Mouse (Mus musculus): ENCODE data around the gene Tdrd7. TPM values are rescaled to one million over a fixed set of nuclear protein-coding genes. Genes with fewer than 3 reads are reported as not detected.

Tdrd7 gene
- polyA plus RNA-seq, 1 experiment from 2014 or later = 19.2 TPM

- H3K4me2 ChIP-seq = peak overlapping the region; percentile 79
- H3K36me3 ChIP-seq (ENCODE audit: control insufficient read depth, insufficient read depth, low read length) = no peaks in the 10 kb centered on the region
- H3K4me1 ChIP-seq (ENCODE audit: control insufficient read depth, insufficient read depth, low read length) = peaks cover 55% of the 10 kb centered on the region
- no peaks in the 10 kb centered on the region for H3K9me3 ChIP-seq (replicated peaks; ENCODE audit: control insufficient read depth, low read length)
- H3K4me3 ChIP-seq (ENCODE audit: low read depth, low read length) = peak overlapping the region; percentile 85
- peak overlapping the region; percentile 82 for H3K9ac ChIP-seq (ENCODE audit: low read depth, low read length)
- ATAC-seq (replicated peaks; ENCODE audit: insufficient number of reproducible peaks, low FRiP score, low TSS enrichment) = peak; percentile 36
- WGBS (ENCODE audit: insufficient replicate concordance) = 5% methylated on average over 7 of the region's 7 CpGs
- peak overlapping the region; percentile 100 for H3K27ac ChIP-seq (ENCODE audit: low read depth, low read length)
- peaks cover 20% of the 10 kb centered on the region; the same call in 1 of the 2 replicates for H3K27me3 ChIP-seq (ENCODE audit: control insufficient read depth, insufficient read depth, low read length)
Measured at GRCm38 (mm10) chr4:46041761-46042504, 76.8 kb downstream of the Tdrd7 start.

- H3K9ac ChIP-seq (ENCODE audit: low read depth, low read length) = peak overlapping the region; percentile 82
- peak overlapping the region; percentile 100 for H3K27ac ChIP-seq (ENCODE audit: low read depth, low read length)
- peaks cover 59% of the 10 kb centered on the region for H3K4me1 ChIP-seq (ENCODE audit: control insufficient read depth, insufficient read depth, low read length)
- no peaks in the 10 kb centered on the region for H3K9me3 ChIP-seq (replicated peaks; ENCODE audit: control insufficient read depth, low read length)
- peaks cover 19% of the 10 kb centered on the region; the same call in 1 of the 2 replicates for H3K27me3 ChIP-seq (ENCODE audit: control insufficient read depth, insufficient read depth, low read length)
- H3K36me3 ChIP-seq (ENCODE audit: control insufficient read depth, insufficient read depth, low read length) = no peaks in the 10 kb centered on the region
- 16% methylated on average over 5 of the region's 5 CpGs for WGBS (ENCODE audit: insufficient replicate concordance)
- ATAC-seq (replicated peaks; ENCODE audit: insufficient number of reproducible peaks, low FRiP score, low TSS enrichment) = peak; percentile 38
- H3K4me3 ChIP-seq (ENCODE audit: low read depth, low read length) = peak overlapping the region; percentile 85
- H3K4me2 ChIP-seq = peak overlapping the region; percentile 79
Measured at GRCm38 (mm10) chr4:46042505-46042850, 77.3 kb downstream of the Tdrd7 start.

- Histone ChIP-seq H3K4me3 (ENCODE audit: low read depth, low read length) (peak overlapping the region; percentile 85), H3K9ac (ENCODE audit: low read depth, low read length) (peak overlapping the region; percentile 58), H3K4me2 (peak overlapping the region; percentile 79), H3K27me3 (ENCODE audit: control insufficient read depth, insufficient read depth, low read length) (peaks cover 12% of the 10 kb centered on the region; the same call in 1 of the 2 replicates), H3K9me3 (replicated peaks; ENCODE audit: control insufficient read depth, low read length) (no peaks in the 10 kb centered on the region), H3K36me3 (ENCODE audit: control insufficient read depth, insufficient read depth, low read length) (no peaks in the 10 kb centered on the region), H3K27ac (ENCODE audit: low read depth, low read length) (peak overlapping the region; percentile 100), H3K4me1 (ENCODE audit: control insufficient read depth, insufficient read depth, low read length) (peaks cover 54% of the 10 kb centered on the region)
- WGBS (ENCODE audit: insufficient replicate concordance) = 50% methylated on average over 8 of the region's 8 CpGs
- ATAC-seq (replicated peaks; ENCODE audit: insufficient number of reproducible peaks, low FRiP score, low TSS enrichment) = no peak
Measured at GRCm38 (mm10) chr4:46043361-46043760, 78.2 kb downstream of the Tdrd7 start.

- no peak for ATAC-seq (replicated peaks; ENCODE audit: insufficient number of reproducible peaks, low FRiP score, low TSS enrichment)
- Histone ChIP-seq H3K4me3 (ENCODE audit: low read depth, low read length) (no peak overlapping the region), H3K27ac (ENCODE audit: low read depth, low read length) (no peak overlapping the region), H3K4me1 (ENCODE audit: control insufficient read depth, insufficient read depth, low read length) (peaks cover 25% of the 10 kb centered on the region), H3K4me2 (no peak overlapping the region), H3K27me3 (ENCODE audit: control insufficient read depth, insufficient read depth, low read length) (no peaks in the 10 kb centered on the region), H3K36me3 (ENCODE audit: control insufficient read depth, insufficient read depth, low read length) (peaks cover 4% of the 10 kb centered on the region; the same call in 1 of the 2 replicates), H3K9me3 (replicated peaks; ENCODE audit: control insufficient read depth, low read length) (no peaks in the 10 kb centered on the region), H3K9ac (ENCODE audit: low read depth, low read length) (no peak overlapping the region)
- WGBS (ENCODE audit: insufficient replicate concordance) = 66% methylated on average over 4 of the region's 4 CpGs
Measured at GRCm38 (mm10) chr4:46047971-46048370, 82.8 kb downstream of the Tdrd7 start.

- H3K4me1 ChIP-seq (ENCODE audit: control insufficient read depth, insufficient read depth, low read length) = peaks cover 24% of the 10 kb centered on the region
- H3K27ac ChIP-seq (ENCODE audit: low read depth, low read length) = no peak overlapping the region
- H3K9me3 ChIP-seq (replicated peaks; ENCODE audit: control insufficient read depth, low read length) = no peaks in the 10 kb centered on the region
- peaks cover 4% of the 10 kb centered on the region; the same call in 1 of the 2 replicates for H3K36me3 ChIP-seq (ENCODE audit: control insufficient read depth, insufficient read depth, low read length)
- 82% methylated on average over 7 of the region's 7 CpGs for WGBS (ENCODE audit: insufficient replicate concordance)
- no peak overlapping the region for H3K9ac ChIP-seq (ENCODE audit: low read depth, low read length)
- no peak overlapping the region for H3K4me2 ChIP-seq
- no peaks in the 10 kb centered on the region for H3K27me3 ChIP-seq (ENCODE audit: control insufficient read depth, insufficient read depth, low read length)
- H3K4me3 ChIP-seq (ENCODE audit: low read depth, low read length) = no peak overlapping the region
- no peak for ATAC-seq (replicated peaks; ENCODE audit: insufficient number of reproducible peaks, low FRiP score, low TSS enrichment)
Measured at GRCm38 (mm10) chr4:46048418-46048817, 83.3 kb downstream of the Tdrd7 start.

GRCm38 (mm10) chr4:46053323-46054107 is 88.4 kb downstream of the Tdrd7 start:
- ATAC-seq (replicated peaks; ENCODE audit: insufficient number of reproducible peaks, low FRiP score, low TSS enrichment) = no peak
- Histone ChIP-seq H3K27ac (ENCODE audit: low read depth, low read length) (no peak overlapping the region), H3K36me3 (ENCODE audit: control insufficient read depth, insufficient read depth, low read length) (peaks cover 9% of the 10 kb centered on the region; the same call in 1 of the 2 replicates), H3K9me3 (replicated peaks; ENCODE audit: control insufficient read depth, low read length) (peaks cover 4% of the 10 kb centered on the region; the same call in 1 of the 2 replicates), H3K9ac (ENCODE audit: low read depth, low read length) (no peak overlapping the region), H3K27me3 (ENCODE audit: control insufficient read depth, insufficient read depth, low read length) (no peaks in the 10 kb centered on the region), H3K4me1 (ENCODE audit: control insufficient read depth, insufficient read depth, low read length) (peaks cover 11% of the 10 kb centered on the region; the same call in 1 of the 2 replicates), H3K4me3 (ENCODE audit: low read depth, low read length) (no peak overlapping the region), H3K4me2 (no peak overlapping the region)
- 89% methylated on average over 9 of the region's 9 CpGs for WGBS (ENCODE audit: insufficient replicate concordance)

GRCm38 (mm10) chr4:46056163-46056562 is 91.0 kb downstream of the Tdrd7 start:
- H3K9me3 ChIP-seq (replicated peaks; ENCODE audit: control insufficient read depth, low read length) = peaks cover 4% of the 10 kb centered on the region; the same call in 1 of the 2 replicates
- ATAC-seq (replicated peaks; ENCODE audit: insufficient number of reproducible peaks, low FRiP score, low TSS enrichment) = no peak
- WGBS (ENCODE audit: insufficient replicate concordance) = 84% methylated on average over 5 of the region's 5 CpGs
- peaks cover 9% of the 10 kb centered on the region; the same call in 1 of the 2 replicates for H3K36me3 ChIP-seq (ENCODE audit: control insufficient read depth, insufficient read depth, low read length)
- H3K4me2 ChIP-seq = no peak overlapping the region
- no peak overlapping the region for H3K9ac ChIP-seq (ENCODE audit: low read depth, low read length)
- no peaks in the 10 kb centered on the region for H3K27me3 ChIP-seq (ENCODE audit: control insufficient read depth, insufficient read depth, low read length)
- H3K27ac ChIP-seq (ENCODE audit: low read depth, low read length) = no peak overlapping the region
- peaks cover 16% of the 10 kb centered on the region; the same call in 1 of the 2 replicates for H3K4me1 ChIP-seq (ENCODE audit: control insufficient read depth, insufficient read depth, low read length)
- H3K4me3 ChIP-seq (ENCODE audit: low read depth, low read length) = no peak overlapping the region

- H3K4me1 ChIP-seq (ENCODE audit: control insufficient read depth, insufficient read depth, low read length) = peaks cover 36% of the 10 kb centered on the region
Measured at GRCm38 (mm10) chr4:46061259-46061962, 96.3 kb downstream of the Tdrd7 start.

More at GRCm38 (mm10) chr4:46061259-46061962, 96.3 kb downstream of the Tdrd7 start:
- Histone ChIP-seq H3K4me3 (ENCODE audit: low read depth, low read length) (no peak overlapping the region), H3K27me3 (ENCODE audit: control insufficient read depth, insufficient read depth, low read length) (no peaks in the 10 kb centered on the region), H3K27ac (ENCODE audit: low read depth, low read length) (no peak overlapping the region), H3K36me3 (ENCODE audit: control insufficient read depth, insufficient read depth, low read length) (peaks cover 6% of the 10 kb centered on the region; the same call in 1 of the 2 replicates), H3K9me3 (replicated peaks; ENCODE audit: control insufficient read depth, low read length) (peaks cover 4% of the 10 kb centered on the region; the same call in 1 of the 2 replicates), H3K9ac (ENCODE audit: low read depth, low read length) (no peak overlapping the region), H3K4me2 (no peak overlapping the region)
- ATAC-seq (replicated peaks; ENCODE audit: insufficient number of reproducible peaks, low FRiP score, low TSS enrichment) = no peak
- WGBS (ENCODE audit: insufficient replicate concordance) = 91% methylated on average over 12 of the region's 12 CpGs

All from heart, embryonic 11.5 days (tissue).